Comparison of ENCODE assay signal across 8 mouse cellular contexts in genomic region chr13:3610118-3610794, GRCm38 (mm10). TPM values are rescaled to one million over a fixed set of nuclear protein-coding genes. Genes with fewer than 3 reads are reported as not detected.
DNase-seq lines count a peak whose midpoint lies in the region; ATAC-seq lines count a peak whose summit lies in the region.

No protein-coding gene starts in this region.

- under 1% methylated on average over 41 of the region's 50 CpGs for WGBS in forebrain, embryonic 12.5 days

- DNase-seq in layer of hippocampus, adult 11-12 months (ENCODE audit: low spot score) = peak; percentile 12
- DNase-seq in layer of hippocampus, adult 9-10 months (ENCODE audit: low spot score) = no peak
- peak; percentile 32 for DNase-seq in adrenal gland, adult 8-10 months
- DNase-seq in layer of hippocampus, postnatal 14 days (ENCODE audit: low spot score in 2 of 2) = peak; percentile 24 to 32
- DNase-seq in spleen, postnatal 14 days (ENCODE audit: low spot score in 2 of 2) = peak; percentile 17 to 36

- peak overlapping the region; percentile 85 for H3K9ac ChIP-seq in forebrain, embryonic 12.5 days

- peak overlapping the region; percentile 95 for H3K27ac ChIP-seq in forebrain, embryonic 12.5 days

- H3K36me3 ChIP-seq in forebrain, embryonic 12.5 days (replicated peaks) = no peaks in the 10 kb centered on the region

- 0 out of 2 replicates have a peak, but pooled peaks cover 7% of the 10 kb centered on the region for H3K27me3 ChIP-seq in forebrain, embryonic 12.5 days

- peak; percentile 55 for ATAC-seq in forebrain, embryonic 12.5 days (ENCODE audit: low FRiP score)
- peak; percentile 35 to 36 for ATAC-seq in hematopoietic stem cell, adult 5-6 weeks (replicated peaks in 1 of 2; ENCODE audit: insufficient read depth in 1 of 2, low FRiP score in 2 of 2, low TSS enrichment in 1 of 2, low read depth in 1 of 2, poor library complexity in 2 of 2, severe bottlenecking in 2 of 2)
- peak; percentile 50 for ATAC-seq in megakaryocyte progenitor cell, adult 5-6 weeks (replicated peaks; ENCODE audit: poor library complexity)

- peak overlapping the region; percentile 76 for H3K4me2 ChIP-seq in forebrain, embryonic 12.5 days

- peak overlapping the region; percentile 93 for H3K4me3 ChIP-seq in forebrain, embryonic 12.5 days (replicated peaks)

- H3K4me1 ChIP-seq in forebrain, embryonic 12.5 days = peaks cover 3% of the 10 kb centered on the region; the same call in 1 of the 2 replicates

- 0 out of 2 replicates have a peak, but pooled peaks cover 2% of the 10 kb centered on the region for H3K9me3 ChIP-seq in forebrain, embryonic 12.5 days

RNA-seq across cellular contexts. Expression of gene Fam208b, which starts 0.7 kb away (rescaled TPM):
- total RNA-seq in adrenal gland, adult 8-10 months (2022) = 10 to 100 TPM; 23.8 to 31.9 (median 28.3) TPM
- 26.1 and 29.8 TPM in 2 replicates for polyA plus RNA-seq in forebrain, embryonic 12.5 days (2016; fragmentation: Nextera tagmentation; extraction: Ambion mirVana)
- 63.0 and 69.9 TPM in 2 replicates for total RNA-seq in hematopoietic stem cell, adult 5-6 weeks (2017)
- total RNA-seq in layer of hippocampus, postnatal 14 days (2021) = 10 to 100 TPM; 24.7 to 25.0 TPM
- total RNA-seq in megakaryocyte progenitor cell, adult 5-6 weeks (2015) = 42.2 and 65.3 TPM in 2 replicates
- 24.7 and 37.0 TPM in 2 replicates for total RNA-seq in megakaryocyte progenitor cell, adult 5-6 weeks (2017)

RNA-seq across cellular contexts. Expression of gene Asb13, which starts 23.6 kb away (rescaled TPM):
- 10 to 100 TPM; 13.7 to 22.5 (median 20.0) TPM for total RNA-seq in adrenal gland, adult 8-10 months (2022)
- polyA plus RNA-seq in forebrain, embryonic 12.5 days (2016; fragmentation: Nextera tagmentation; extraction: Ambion mirVana) = 14.4 and 16.1 TPM in 2 replicates
- total RNA-seq in hematopoietic stem cell, adult 5-6 weeks (2017) = 7.8 and 14.4 TPM in 2 replicates
- total RNA-seq in layer of hippocampus, postnatal 14 days (2021) = 10 to 100 TPM; 26.8 to 31.2 TPM
- 4.4 and 4.7 TPM in 2 replicates for total RNA-seq in megakaryocyte progenitor cell, adult 5-6 weeks (2015)
- 3.3 and 3.8 TPM in 2 replicates for total RNA-seq in megakaryocyte progenitor cell, adult 5-6 weeks (2017)
